Mouse (Mus musculus) olfactory bulb, adult 2 months (tissue): ENCODE measurements at regions not wholly inside any gene's neighbourhood (a gene's known extent, or its start where the extent isn't known, plus 50 kb on each side); places are given as distances from the start of the nearest gene placed in this dataset.

Experiments
- CTCF ChIP-seq: fragments of 200-500 bp; IDR thresholded peaks from 2 replicates; pipeline ENCODE4 v1.5.1; 2012; ENCODE audit warnings: low read depth, mild to moderate bottlenecking, low read length, moderate library complexity; ENCODE audit not compliant: insufficient read depth
- POLR2A ChIP-seq: fragments of 200-500 bp; IDR thresholded peaks from 2 replicates; pipeline ENCODE4 v1.6.1; 2012; ENCODE audit warnings: mild to moderate bottlenecking, low read depth, low read length, moderate library complexity; ENCODE audit not compliant: insufficient read depth

- TF ChIP-seq CTCF (no peak), POLR2A (no peak)
Observed at GRCm38 (mm10) chr7:83431094-83431493, 153.6 kb upstream of the Tmc3 start.
